Mouse (Mus musculus): ENCODE results near the gene Gm20605. TPM values are rescaled to one million over a fixed set of nuclear protein-coding genes. Genes with fewer than 3 reads are reported as not detected.

The Gm20605 gene
- total RNA-seq, 1 experiment from 2014 or later: 13.4 TPM

GRCm38 (mm10) chr5:137691881-137692280 lies 62.9 kb downstream of the Gm20605 start:
- DNase-seq: no peak

Other genes with a start within 250 kb of the Gm20605 start
- not detected in 2 replicates for gene Zan, start 152.1 kb upstream of the Gm20605 start, total RNA-seq (2021)
- gene Pop7, start 126.7 kb upstream of the Gm20605 start, total RNA-seq (2021): 29.9 and 31.7 TPM in 2 replicates
- gene Gigyf1, start 110.6 kb upstream of the Gm20605 start, total RNA-seq (2021): 34.7 and 52.3 TPM in 2 replicates
- gene Epo, start 95.9 kb upstream of the Gm20605 start, total RNA-seq (2021): not detected in 2 replicates
- 580 and 681 TPM in 2 replicates for gene Gnb2, start 95.7 kb upstream of the Gm20605 start, total RNA-seq (2021)
- gene Actl6b, start 75.7 kb upstream of the Gm20605 start, total RNA-seq (2021): 2.7 and 6.4 TPM in 2 replicates
- gene Tfr2, start 59.3 kb upstream of the Gm20605 start, total RNA-seq (2021): 0.85 and 2.9 TPM in 2 replicates
- 54.1 and 59.1 TPM in 2 replicates for gene Mospd3, start 28.1 kb upstream of the Gm20605 start, total RNA-seq (2021)
- 931 and 937 TPM in 2 replicates for gene Pcolce, start 15.4 kb upstream of the Gm20605 start, total RNA-seq (2021)
- 1.0 and 2.2 TPM in 2 replicates for gene Fbxo24, start 173 bp upstream of the Gm20605 start, total RNA-seq (2021)
- 19.3 and 35.7 TPM in 2 replicates for gene Lrch4, start 54 bp upstream of the Gm20605 start, total RNA-seq (2021)
- 10.0 and 14.0 TPM in 2 replicates for gene Sap25, start 12.2 kb downstream of the Gm20605 start, total RNA-seq (2021)
- 4.9 and 5.7 TPM in 2 replicates for gene Irs3, start 16.5 kb downstream of the Gm20605 start, total RNA-seq (2021)
- 32.1 and 43.7 TPM in 2 replicates for gene Agfg2, start 55.6 kb downstream of the Gm20605 start, total RNA-seq (2021)
- gene Nyap1, start 112.4 kb downstream of the Gm20605 start, total RNA-seq (2021): 3.0 and 5.6 TPM in 2 replicates
- 86.0 and 104 TPM in 2 replicates for gene Tsc22d4, start 116.6 kb downstream of the Gm20605 start, total RNA-seq (2021)
- gene Ppp1r35, start 149.7 kb downstream of the Gm20605 start, total RNA-seq (2021): 30.9 and 34.0 TPM in 2 replicates
- gene Mepce, start 158.5 kb downstream of the Gm20605 start, total RNA-seq (2021): 58.3 and 66.5 TPM in 2 replicates
- gene Zcwpw1, start 158.6 kb downstream of the Gm20605 start, total RNA-seq (2021): 3.6 and 5.2 TPM in 2 replicates
- gene Pilra, start 207.1 kb downstream of the Gm20605 start, total RNA-seq (2021): 0.67 and 2.8 TPM in 2 replicates
- gene Pilrb1, start 228.9 kb downstream of the Gm20605 start, total RNA-seq (2021): 0.97 TPM in 1 of 2 replicates, not detected in the other
- gene Pilrb2, start 242.6 kb downstream of the Gm20605 start, total RNA-seq (2021): 0.64 and 0.86 TPM in 2 replicates